Mouse (Mus musculus) liver, adult 2 months (tissue): ENCODE measurements at regions not wholly inside any gene's neighbourhood (a gene's known extent, or its start where the extent isn't known, plus 50 kb on each side); places are given as distances from the start of the nearest gene placed in this dataset.

Experiments
- CTCF ChIP-seq: fragments of 200-500 bp; IDR thresholded peaks from 2 replicates; pipeline ENCODE4 v1.5.1; 2011; ENCODE audit warnings: low read depth, low read length, control low read depth
- POLR2A ChIP-seq: fragments of 200-500 bp; IDR thresholded peaks from 2 replicates; pipeline ENCODE4 v1.6.1; 2011; ENCODE audit warnings: low read length, control low read depth; ENCODE audit not compliant: insufficient read depth; ENCODE audit errors: extremely low read depth

GRCm38 (mm10) chr10:15541797-15542350, 823.9 kb upstream of the Gje1 start:
- TF ChIP-seq CTCF (no peak), POLR2A (no peak)
